Mouse (Mus musculus) cerebellum, adult 9-10 months (tissue): ENCODE data around the gene Pirb.
"Not testable (repeated sequence)": the region's sequence is repeated elsewhere in the genome, so short reads cannot be mapped to it uniquely, and the experiment has no call there.

Experiments used
- DNase-seq: peaks from one replicate; pipeline ENCODE4 v3.0.0; 2022

The Pirb gene

DNA sequence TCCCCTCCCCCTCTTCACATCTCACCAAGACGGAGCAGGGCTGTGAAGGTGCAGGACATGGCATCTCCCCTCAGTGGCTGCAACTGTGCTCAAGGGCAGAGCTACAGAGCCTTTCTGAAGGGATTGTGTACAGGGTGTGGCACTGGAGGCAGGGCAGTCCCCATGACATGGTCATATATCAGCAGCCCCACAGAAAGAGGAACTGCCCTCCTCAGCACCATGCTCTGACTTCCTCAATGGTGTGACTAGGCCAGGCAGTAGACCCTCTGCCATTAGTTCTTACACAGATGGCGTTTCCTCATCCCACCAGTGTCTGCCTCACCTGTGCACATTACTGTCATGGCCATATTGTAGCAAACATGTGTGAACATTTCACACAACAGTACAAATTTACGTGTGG is at the start of gene Pirb:
Gene Pirb, minus strand, starts transcription at position 124 of the 400 bp plus-strand sequence.
- DNase-seq = not testable (repeated sequence)

DNA sequence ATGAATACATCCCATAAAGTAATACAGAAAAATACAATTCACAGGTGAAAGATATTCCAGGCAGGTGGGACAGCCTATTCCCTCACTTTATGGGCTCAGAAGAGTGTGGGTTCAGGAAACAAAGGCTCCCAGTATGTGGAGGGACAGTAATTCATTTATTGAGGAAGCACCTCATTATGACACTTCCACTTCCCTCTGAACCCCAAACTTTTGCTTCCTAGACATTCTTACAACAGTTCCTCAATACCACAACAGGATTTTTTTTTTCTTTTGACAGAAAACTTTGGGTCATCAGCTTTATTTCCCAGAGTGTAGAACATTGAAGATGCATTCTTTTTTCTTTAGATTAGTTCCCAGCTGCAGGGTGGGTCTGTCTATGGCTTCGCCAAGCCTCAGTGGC is 12.5 kb upstream of the Pirb start:
- DNase-seq = not testable (repeated sequence)

DNA sequence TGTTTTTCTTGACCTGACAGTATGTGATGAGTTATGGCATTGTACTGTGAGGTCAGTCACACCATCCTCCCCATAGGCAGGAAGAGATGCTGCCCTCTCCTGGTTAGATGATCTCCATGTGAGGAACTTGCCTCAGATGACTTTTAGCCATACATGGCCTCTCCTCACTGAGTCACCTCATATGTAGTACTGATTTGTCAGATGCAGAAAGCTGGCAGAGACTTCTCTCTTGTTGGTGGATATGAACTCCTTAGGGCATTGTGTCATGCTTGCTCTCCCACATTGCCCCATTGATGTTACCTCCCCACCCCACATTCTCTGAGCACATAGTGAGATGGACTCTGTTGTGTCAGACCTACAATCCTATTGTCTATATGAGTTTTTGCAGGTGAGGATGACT is 5.3 kb upstream of the Pirb start:
- DNase-seq = not testable (repeated sequence)

DNA sequence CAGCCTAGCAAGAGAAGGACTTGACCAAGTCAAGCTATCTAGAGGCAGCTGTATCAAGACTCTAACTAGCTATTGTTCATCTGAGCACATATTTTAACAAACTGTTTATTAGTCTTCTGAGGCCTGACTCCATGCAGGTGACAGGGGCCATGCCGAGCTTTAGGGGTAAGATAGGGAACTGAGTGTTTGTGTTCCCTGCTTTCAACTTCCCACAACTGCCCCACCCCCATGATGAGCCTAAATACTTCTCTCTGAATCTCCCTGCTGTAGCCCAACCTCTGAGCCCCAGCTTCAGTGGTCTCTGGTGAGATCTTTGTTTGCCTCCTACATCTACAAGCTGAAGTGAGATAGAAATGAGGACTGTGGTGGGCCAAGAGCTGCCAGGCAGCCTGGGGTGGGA is 4.9 kb downstream of the Pirb start:
- DNase-seq = no peak

DNA sequence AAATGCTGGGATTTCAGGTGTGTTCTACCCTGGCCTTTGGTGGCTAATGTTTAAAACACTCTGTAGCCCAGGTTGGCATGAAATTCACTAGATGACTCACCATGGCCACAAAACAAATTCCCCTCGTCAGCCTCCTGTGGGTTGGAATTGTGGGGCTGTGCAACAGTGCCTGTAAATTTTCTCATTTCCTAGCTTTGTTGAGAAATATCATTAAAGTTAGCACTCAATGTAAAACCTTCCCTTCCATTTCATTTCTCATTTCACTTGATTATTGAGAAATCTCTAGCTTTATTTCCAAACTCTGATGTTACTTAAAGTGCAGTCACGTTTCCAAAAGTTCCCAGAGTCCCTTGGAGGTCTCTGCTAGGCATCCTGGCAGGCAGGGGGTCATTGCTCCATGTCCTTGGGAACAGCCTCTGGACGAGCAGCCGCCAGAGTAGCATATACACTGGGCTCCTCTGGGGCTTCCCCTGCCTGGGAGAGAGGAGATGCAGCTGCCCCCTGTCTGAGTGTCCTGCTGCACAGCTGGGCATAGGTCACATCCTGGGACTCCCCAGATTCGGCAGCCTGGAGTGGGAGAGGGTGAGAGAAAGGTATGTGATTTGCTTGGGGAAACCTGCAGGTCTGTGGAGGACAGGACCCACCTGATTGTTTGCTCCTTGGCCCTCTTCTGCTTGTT is 7.8 kb downstream of the Pirb start:
- DNase-seq = no peak

DNA sequence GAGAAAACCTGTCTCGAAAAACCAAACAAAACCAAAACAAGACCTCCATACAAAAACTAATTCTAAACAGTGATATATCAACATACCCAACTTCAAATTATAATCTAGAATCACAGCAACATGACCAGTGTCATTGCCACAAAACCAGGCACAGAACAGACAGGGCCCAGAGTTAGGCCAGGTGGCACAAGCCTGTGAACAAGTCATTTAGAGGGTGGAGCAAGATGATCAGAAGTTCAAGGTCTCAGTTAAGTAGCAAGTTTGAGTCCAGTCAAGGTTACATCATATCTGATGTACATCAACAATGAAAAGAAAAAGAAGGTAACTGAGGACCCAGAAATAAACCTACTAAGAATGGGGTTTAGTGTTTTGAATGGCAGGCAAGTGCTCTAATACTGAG is 11.2 kb downstream of the Pirb start:
- DNase-seq = no peak

DNA sequence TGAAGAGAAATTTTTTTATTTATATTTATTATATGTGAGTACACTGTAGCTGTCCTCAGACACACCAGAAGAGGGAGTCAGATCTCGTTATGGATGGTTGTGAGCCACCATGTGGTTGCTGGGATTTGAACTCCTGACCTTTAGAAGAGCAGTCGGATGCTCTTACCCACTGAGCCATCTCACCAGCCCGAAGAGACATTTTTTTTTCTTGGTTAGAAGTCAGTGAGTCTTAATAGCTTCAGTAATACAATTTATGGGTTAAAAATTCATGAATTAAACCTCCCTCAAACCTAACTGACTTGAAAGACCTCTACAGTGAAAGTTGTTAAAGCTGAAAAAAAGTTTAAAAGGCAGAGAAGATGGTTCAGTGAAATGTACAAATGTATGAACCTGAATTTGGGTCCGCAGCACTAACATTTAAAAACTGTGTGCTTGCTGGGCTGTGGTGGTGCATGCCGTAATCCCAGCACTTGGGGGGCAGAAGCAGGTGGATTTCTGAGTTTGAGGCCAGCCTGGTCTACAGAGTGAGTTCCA is 11.7 kb downstream of the Pirb start:
- DNase-seq = not testable (repeated sequence)

DNA sequence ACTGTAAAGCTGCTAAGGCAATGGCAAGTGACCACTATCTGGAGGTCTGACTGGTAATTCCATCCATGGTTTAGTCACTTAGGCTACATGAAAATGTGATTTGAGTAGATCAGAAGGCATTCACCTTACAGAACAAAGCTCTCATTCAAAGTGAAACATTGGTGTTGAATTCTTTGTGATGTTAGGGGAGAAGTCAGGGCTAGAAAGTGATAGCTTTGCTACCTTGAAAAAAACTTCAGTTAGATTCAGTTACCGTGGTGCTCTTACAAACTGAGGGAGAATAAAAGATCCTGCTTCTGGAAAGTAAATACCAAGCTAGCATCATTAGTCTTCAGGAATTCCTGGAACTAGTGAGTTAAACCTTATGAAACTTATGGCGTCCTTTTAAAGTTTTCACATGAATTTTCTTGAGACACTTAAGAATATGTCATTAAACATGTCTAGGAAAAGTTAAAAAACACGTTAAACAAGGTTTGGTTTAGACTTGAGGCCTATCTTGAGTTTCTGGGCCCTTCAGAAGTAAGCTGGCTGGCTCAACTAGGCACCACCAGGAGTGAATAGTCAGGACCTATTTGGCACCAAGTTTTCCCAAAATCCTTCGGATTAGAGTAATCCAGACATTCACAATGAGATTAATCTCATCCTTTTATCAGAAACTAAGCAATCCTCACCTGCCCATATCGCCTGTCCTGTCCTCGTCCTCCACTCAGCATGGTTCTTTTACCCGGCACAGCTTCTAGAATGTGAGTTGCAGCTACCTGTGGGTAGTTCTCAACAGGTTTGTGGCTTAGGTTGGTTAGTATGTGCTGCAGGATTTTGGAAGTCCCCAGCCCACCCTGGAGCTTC is 12.4 kb downstream of the Pirb start:
- no peak for DNase-seq

DNA sequence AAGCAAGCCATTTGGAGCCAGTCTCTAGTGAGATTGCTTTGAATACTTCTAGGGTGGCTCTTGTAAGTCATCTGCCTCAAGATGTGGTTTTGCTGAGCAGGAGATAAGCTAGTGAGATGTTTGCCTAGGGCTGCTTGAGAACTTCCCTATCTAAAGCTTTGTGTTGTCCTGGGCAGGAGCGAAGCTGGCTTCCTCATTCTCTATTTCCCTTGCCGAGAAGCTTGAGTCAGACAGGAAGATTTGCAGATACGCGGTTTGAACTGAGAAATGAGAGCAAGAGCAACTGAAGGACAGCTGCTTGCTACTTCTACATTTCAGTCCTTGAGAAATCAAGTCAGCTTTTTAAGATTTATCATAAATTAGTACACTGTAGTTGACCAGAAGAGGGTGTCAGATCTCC is 13.2 kb downstream of the Pirb start:
- no peak for DNase-seq

DNA sequence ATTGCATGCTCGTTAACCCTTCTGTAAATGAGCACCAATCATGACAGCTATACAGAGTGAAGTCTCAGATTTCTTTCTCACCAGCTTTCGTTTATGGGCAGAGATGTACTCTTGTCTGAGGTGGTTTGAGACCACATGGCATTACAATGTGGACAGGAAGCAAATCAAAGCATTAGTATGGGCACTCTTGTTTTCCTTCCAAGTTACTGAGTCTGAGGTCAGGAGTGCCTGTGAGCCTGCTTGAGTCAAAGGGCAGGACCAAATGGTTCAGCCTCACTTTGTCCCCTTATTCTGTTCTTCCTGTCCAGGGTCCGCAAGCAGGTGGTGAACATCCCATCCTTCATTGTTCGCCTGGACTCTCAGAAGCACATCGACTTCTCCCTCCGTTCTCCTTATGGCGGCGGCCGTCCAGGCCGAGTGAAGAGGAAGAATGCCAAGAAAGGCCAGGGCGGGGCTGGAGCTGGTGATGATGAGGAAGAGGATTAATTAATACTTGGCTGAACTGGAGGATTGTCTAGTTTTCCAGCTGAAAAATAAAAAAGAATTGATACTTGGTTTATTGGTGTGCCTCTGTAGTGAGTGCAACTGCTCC is 13.8 kb downstream of the Pirb start:
- peak; percentile 43 for DNase-seq

DNA sequence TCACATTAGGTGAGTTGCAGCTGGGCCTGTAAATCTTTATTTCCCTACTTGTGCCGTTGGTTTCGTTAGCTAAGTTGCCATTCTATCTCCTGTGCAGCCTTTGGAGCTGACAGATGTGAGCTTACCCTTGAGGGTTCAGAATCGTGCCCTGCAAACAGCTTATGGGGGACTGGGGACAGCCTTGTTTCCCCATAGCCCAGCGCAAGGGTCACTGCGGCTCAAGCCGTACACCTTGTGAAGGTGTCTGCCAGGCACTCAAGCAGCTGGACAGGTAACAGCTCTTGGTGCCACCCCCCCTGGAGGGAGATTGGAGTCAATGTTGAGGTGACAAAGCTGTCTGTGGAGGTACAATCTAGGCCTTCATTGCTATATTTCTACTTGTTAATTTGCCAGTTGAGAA is 14.3 kb downstream of the Pirb start:
- peak; percentile 42 for DNase-seq

DNA sequence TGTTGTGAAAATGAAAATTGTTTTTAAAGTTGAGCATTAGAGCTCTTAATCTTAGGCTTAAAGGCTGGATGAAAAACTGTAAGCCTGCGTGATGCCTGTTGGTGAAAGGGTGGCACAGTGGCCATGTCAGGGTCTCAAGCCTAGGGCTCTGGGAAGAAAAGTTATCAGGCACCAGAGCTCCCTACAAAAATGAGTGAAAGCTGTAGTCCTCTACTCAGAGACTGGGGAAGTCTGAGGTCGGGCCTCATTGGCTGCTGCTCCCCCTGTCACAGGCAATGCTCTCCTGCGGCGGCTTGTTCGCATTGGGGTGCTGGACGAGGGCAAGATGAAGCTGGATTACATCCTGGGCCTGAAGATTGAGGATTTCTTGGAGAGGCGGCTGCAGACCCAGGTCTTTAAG is 14.7 kb downstream of the Pirb start:
- not testable (repeated sequence) for DNase-seq

DNA sequence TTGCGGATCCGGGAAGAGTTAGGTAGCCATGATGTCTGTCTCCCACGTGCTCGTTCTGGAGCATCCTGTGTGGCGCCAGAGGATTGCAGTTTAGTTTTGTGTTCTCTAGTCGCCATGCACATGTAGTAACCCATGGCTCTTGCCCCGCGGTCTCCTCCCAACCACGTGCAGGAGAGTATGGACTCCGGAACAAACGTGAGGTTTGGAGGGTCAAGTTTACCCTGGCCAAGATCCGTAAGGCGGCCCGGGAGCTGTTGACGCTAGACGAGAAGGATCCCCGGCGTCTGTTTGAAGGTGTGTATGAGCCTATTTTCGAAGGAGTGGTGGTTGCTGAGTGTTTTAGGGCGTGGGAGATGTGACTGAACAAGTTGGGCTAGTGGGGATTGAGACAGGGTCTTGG is 15.7 kb downstream of the Pirb start:
- no peak for DNase-seq

DNA sequence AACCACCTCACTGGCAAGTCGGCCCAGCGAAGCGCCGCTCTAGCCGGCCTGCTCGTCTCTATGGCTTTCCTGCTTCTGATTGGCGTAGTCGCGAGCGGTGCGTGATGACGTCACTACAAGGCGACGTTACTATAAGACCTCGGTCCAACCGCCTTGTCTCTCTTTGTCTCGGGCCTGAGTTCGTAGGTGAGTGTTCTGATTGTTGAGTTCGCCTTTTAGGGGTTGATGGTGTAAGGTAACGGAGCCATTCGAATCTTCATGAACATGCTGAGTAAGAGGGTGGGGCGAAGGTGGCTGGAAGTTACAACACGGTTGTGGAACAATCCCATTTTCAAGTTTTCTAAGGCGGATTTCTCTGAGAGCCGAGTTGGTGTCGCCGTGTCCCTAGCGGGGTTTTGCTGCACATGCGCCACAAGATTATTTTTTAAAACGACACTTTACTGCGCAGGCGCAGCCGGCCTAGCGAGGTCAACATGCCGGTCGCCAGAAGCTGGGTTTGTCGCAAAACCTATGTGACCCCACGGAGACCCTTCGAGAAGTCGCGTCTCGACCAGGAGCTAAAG is 16.2 kb downstream of the Pirb start, which contains the start of gene Rps9:
Gene Rps9, plus strand, starts transcription at position 115 of the 563 bp plus-strand sequence.
- DNase-seq = peak; percentile 98

DNA sequence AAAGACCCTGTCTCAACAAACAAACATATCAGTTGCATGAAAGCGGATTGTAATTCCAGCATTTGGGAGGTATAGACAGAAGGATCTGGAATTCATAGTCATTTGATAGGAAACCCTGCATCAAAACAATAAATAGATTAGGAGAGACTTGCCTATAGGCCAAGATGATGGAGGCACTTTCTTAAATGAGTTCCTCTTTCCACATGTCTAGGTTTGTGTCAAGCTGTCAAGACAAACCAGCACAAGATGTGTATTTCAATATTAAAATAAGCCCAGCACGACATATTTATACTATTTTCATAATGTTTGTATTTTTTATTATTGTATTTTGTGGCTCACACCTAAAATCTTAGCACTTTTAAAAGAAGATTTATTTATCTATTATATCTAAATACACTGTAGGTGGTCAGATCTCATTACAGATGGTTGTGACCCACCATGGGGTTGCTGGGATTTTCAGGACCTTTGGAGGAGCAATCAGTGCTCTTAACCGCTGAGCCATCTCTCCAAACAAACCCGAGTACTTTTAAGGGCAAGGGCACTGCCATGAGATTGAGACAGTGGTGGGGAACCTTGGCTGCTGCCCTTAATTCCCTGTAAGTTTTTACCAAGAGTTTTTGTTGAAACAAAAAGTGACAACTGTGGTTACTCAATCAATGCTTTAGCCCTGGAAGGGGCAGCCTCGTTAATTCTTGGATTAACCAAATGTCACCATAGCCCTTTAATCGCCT is 16.9 kb downstream of the Pirb start:
- no peak for DNase-seq

DNA sequence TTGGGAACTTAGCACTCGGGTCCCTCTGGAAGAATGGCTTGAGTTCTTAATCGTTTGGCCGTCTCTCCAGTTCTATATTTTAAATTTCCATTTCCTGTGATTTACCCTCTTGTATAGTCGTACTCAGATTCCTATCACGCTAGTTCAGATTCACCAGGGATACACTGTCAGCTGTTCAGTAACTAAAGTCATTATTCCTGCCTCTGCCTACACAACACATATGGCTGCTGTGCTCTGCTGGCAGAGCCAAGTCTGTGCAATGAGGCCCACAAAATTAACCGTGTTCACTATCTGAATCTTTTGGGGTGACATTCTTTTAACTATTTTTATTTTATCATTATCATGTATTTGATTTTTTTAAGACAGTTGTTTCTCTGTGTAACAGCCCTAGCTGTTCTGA is 21.7 kb downstream of the Pirb start:
- DNase-seq = no peak

DNA sequence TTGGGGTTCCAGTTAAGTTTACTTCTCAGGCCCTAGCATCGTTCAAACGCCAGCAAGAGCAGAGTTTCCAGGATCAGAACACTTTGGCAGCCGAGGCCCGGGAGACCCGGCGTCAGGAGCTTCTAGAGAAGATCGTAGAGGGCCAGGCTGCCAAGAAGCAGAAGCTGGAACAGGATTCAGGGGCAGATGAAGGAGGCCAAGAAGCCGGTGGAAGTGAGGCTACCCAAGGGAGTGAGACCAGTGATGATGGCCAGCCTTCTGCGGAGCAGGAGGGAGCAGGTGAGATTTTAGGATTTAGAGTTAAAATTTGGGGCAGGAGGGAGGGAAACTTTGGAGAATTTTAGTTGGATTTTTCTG is 25.3 kb downstream of the Pirb start:
- not testable (repeated sequence) for DNase-seq

DNA sequence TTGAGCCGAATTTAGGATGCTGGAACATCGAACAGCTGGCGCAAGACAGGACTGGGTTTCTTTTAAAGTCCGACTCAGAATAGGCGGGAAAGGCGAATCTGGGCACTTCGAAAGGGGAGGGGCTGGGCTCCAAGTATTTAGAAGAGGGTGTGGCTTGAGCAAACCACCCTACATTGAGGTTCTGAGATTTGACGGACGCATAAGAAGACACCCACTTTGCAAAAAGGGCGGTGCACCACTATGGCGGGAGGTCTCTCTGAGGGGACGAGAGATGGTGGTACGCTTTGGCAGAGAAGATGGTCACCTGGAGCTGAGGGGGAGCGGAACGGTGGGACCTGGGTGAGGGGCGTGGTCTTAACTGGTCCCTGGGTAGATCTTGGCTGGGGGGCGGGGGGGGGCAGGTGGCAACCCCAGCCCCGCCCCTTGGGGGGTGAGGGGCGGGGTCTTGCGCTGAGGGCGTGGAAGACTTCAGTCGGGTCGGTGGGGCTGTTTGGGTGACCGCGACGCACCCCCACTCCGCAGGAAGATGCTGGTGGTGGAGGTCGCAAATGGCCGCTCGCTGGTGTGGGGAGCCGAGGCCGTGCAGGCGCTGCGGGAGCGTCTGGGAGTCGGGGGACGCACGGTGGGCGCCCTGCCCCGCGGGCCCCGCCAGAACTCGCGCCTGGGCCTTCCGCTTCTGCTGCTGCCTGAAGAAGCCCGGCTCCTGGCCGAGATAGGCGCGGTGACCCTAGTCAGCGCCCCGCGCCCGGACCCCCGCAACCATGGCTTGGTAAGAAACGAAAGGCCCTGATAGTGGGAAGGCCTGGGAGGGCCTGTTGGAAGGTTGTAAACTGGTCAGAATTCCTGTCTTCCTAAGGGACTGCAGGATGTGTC is 25.9 kb downstream of the Pirb start:
- peak; percentile 84 for DNase-seq

DNA sequence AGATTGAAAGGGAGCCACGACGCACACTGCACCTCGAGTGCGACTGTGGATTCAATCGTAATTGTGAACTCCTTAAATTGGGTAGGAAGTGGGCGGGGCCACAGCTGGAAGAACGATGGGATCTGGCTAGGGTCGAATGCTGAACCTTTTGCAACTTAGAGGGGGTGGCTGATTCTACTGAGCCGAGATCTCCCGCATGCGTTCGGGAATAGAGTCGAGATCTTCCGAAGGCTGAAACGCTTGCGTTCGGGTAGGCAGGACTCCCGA is 26.4 kb downstream of the Pirb start:
- DNase-seq = no peak

DNA sequence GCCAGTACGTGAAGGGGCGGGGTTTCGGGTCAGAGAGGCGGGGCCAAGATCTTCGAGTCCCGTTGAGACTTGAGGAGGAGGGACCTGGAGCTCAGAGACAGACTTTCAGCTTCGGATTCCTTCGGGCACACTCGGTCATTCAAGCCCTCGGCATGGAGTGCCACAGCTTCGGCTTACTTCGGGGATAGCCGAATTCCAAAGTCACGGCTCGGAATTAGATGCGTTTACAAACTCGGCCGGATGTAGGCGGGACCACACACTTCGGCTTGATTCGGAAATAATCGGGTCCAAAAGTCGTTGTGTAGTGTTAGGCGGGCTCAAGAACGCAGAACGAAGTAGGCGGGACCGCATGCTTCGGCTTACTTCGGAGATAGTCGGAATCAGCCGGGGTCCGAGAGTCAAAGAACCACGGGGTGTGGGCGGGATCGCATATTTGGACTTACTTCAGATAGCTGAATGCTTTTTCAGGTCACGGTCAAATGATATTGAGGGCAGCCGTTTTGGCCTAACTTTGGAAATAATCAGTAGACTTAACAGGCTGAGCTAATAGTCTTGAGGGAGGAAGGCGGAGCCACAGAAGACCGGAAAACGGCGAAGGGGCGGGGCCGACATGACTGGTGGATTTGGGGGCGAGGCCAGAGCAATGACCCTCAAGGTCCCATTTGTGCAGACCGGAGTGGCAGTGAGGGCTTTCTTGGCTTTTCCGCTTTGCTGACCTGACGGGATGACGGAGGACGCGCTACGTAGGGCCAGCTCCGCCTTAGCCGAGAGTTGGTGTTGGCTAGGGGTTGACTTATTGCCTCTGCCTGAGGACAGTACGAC is 27.0 kb downstream of the Pirb start, which contains the start of gene Mboat7:
Gene Mboat7, minus strand, starts transcription at position 537 of the 822 bp plus-strand sequence.
- DNase-seq = peak; percentile 99
